In genomic region chr11:33146651-33147131, GRCm38 (mm10) we compare ENCODE assay signal across 10 mouse cellular contexts. TPM values are rescaled to one million over a fixed set of nuclear protein-coding genes. Genes with fewer than 3 reads are reported as not detected.
DNase-seq lines count a peak whose midpoint lies in the region; ATAC-seq and TF ChIP-seq lines count a peak whose summit lies in the region.
"Had no signal": no experiment of that assay in that cellular context is flagged by ENCODE, and none has a peak within 500 bp of the region (broad histone marks: within the 10 kb centered on the region; RNA-seq: fewer than 3 reads in every experiment).

No protein-coding gene starts in this region.

- WGBS in liver, embryonic 16.5 days (ENCODE audit: insufficient replicate concordance): 4% methylated on average over 30 of the region's 30 CpGs
- under 1% methylated on average over 30 of the region's 30 CpGs for WGBS in olfactory bulb, adult 2 months

- H3K36me3 ChIP-seq in liver, embryonic 16.5 days (ENCODE audit: control insufficient read depth, insufficient read depth): peaks cover 16% of the 10 kb centered on the region

- no peak for TF ChIP-seq POLR2A in olfactory bulb, adult 2 months (IDR thresholded peaks at IDR 0.05; ENCODE audit: insufficient read depth, low read depth, low read length)

- peak; percentile 93 for DNase-seq in heart, adult 11 months
- DNase-seq in heart, postnatal 25 days (ENCODE audit: low spot score): no peak
- DNase-seq in cerebellum, adult 8-10 months: peak; percentile 20
- peak; percentile 26 to 39 for DNase-seq in gastrocnemius, postnatal 36 days
- DNase-seq in kidney, adult 18-20 months: peak; percentile 57
- no peak for DNase-seq in urinary bladder, postnatal 10 days (ENCODE audit: low spot score)

- H3K9ac ChIP-seq in liver, embryonic 16.5 days (ENCODE audit: low read depth, low read length): no peak overlapping the region

- H3K4me2 ChIP-seq in liver, embryonic 16.5 days (ENCODE audit: low read depth, low read length): peak overlapping the region; percentile 61

- H3K27ac ChIP-seq in liver, embryonic 16.5 days (ENCODE audit: low read length): no peak overlapping the region
- H3K27ac ChIP-seq in olfactory bulb, adult 2 months (ENCODE audit: insufficient read depth, low read depth, low read length): no peak overlapping the region

- intact Hi-C loops in heart, postnatal 25 days (cut with DNase I): loop anchor here (5.0 kb wide), 2 partner anchors 184 to 524 kb away; no protein-coding TSS in a partner anchor
- intact Hi-C loops in gastrocnemius, postnatal 36 days (cut with DNase I): loop anchor here (5.0 to 10.0 kb wide), 5 partner anchors 49 to 522 kb away; no protein-coding TSS in a partner anchor

- ATAC-seq in liver, embryonic 16.5 days (ENCODE audit: low read depth): no peak

- no peak for TF ChIP-seq CTCF in olfactory bulb, adult 2 months (IDR thresholded peaks at IDR 0.05; ENCODE audit: insufficient read depth, low read depth, low read length)

- peak overlapping the region; percentile 40 for H3K4me3 ChIP-seq in liver, embryonic 16.5 days (ENCODE audit: low read depth, low read length)
- H3K4me3 ChIP-seq in olfactory bulb, adult 2 months (ENCODE audit: insufficient read depth, low read depth, low read length): peak overlapping the region; percentile 61

- H3K27me3 ChIP-seq in liver, embryonic 16.5 days (ENCODE audit: control insufficient read depth, insufficient read depth, low read depth, low read length): peaks cover 64% of the 10 kb centered on the region

- H3K9me3 ChIP-seq in liver, embryonic 16.5 days (replicated peaks; ENCODE audit: control insufficient read depth, low read length): no peaks in the 10 kb centered on the region

- peaks cover 12% of the 10 kb centered on the region for H3K4me1 ChIP-seq in liver, embryonic 16.5 days (ENCODE audit: control insufficient read depth, low read depth, low read length)
- H3K4me1 ChIP-seq in olfactory bulb, adult 2 months (ENCODE audit: control insufficient read depth, insufficient read depth, low read length): peaks cover 21% of the 10 kb centered on the region

RNA-seq across cellular contexts. Expression of gene Fgf18, which starts 0.5 kb away (rescaled TPM):
- 1 to 10 TPM; 5.1 to 6.0 TPM for total RNA-seq in heart, postnatal 25 days (2021)
- 1 to 10 TPM in 1 of 2 experiments, under 1 TPM in 1; 0.86 to 2.4 TPM for total RNA-seq in gastrocnemius, postnatal 36 days (2021)
- polyA plus RNA-seq in liver, embryonic 16.5 days (2015; fragmentation: Nextera tagmentation; extraction: Ambion mirVana): 0.15 TPM in 2 replicates
- not detected in 2 replicates for polyA plus RNA-seq in olfactory bulb, adult 2 months (2012; ENCODE audit: insufficient read depth, insufficient read length, low replicate concordance, missing spikeins)
- total RNA-seq: G1E had no signal
- polyA plus RNA-seq: G1E had no signal

RNA-seq across cellular contexts. Expression of gene Npm1, which starts 16.3 kb away (rescaled TPM):
- 100 to 1,000 TPM; 138 to 153 TPM for total RNA-seq in heart, postnatal 25 days (2021)
- total RNA-seq in gastrocnemius, postnatal 36 days (2021): 100 to 1,000 TPM in 1 of 2 experiments, 10 to 100 TPM in 1; 86.6 to 116 TPM
- polyA plus RNA-seq in liver, embryonic 16.5 days (2015; fragmentation: Nextera tagmentation; extraction: Ambion mirVana): 289 and 351 TPM in 2 replicates
- 551 TPM in 1 of 2 replicates, not detected in the other for polyA plus RNA-seq in olfactory bulb, adult 2 months (2012; ENCODE audit: insufficient read depth, insufficient read length, low replicate concordance, missing spikeins)

RNA-seq across cellular contexts. Expression of gene Tlx3, which starts 56.7 kb away (rescaled TPM):
- not detected for total RNA-seq in heart, postnatal 25 days (2021)
- not detected for total RNA-seq in gastrocnemius, postnatal 36 days (2021)
- not detected in 2 replicates for polyA plus RNA-seq in liver, embryonic 16.5 days (2015; fragmentation: Nextera tagmentation; extraction: Ambion mirVana)
- not detected in 2 replicates for polyA plus RNA-seq in olfactory bulb, adult 2 months (2012; ENCODE audit: insufficient read depth, insufficient read length, low replicate concordance, missing spikeins)
- total RNA-seq: G1E had no signal
- polyA plus RNA-seq: large intestine, adult 2 months had no signal

Comparison
In these comparisons a context has a peak if more than half of its experiments do, and no peak if none do; other contexts are left out.
1. DNase-seq: peak in heart, adult 11 months (single experiment), cerebellum, adult 8-10 months (single experiment), gastrocnemius, postnatal 36 days (2 of 2) and kidney, adult 18-20 months (single experiment); none in heart, postnatal 25 days (single experiment) and urinary bladder, postnatal 10 days (single experiment).